Mouse (Mus musculus): Measurements from ENCODE around the gene Zmynd8.

The Zmynd8 gene

GRCm38 (mm10) chr2:165898202-165899194 lies at the start of gene Zmynd8:
Gene Zmynd8, minus strand, starts transcription at chr2:165899016.
- DNase-seq: peak; percentile 31

GRCm38 (mm10) chr2:165948007-165948406 lies 49.2 kb upstream of the Zmynd8 start:
- DNase-seq: no peak

GRCm38 (mm10) chr2:165946046-165946564 lies 47.3 kb upstream of the Zmynd8 start:
- no peak for DNase-seq

- DNase-seq: no peak
Measured at GRCm38 (mm10) chr2:165944576-165945351, 45.9 kb upstream of the Zmynd8 start.

- no peak for DNase-seq
Measured at GRCm38 (mm10) chr2:165943113-165943512, 44.3 kb upstream of the Zmynd8 start.

GRCm38 (mm10) chr2:165936106-165936505 lies 37.3 kb upstream of the Zmynd8 start:
- DNase-seq: peak; percentile 71

GRCm38 (mm10) chr2:165927705-165928104 lies 28.9 kb upstream of the Zmynd8 start:
- DNase-seq: no peak

GRCm38 (mm10) chr2:165926191-165926590 lies 27.4 kb upstream of the Zmynd8 start:
- DNase-seq: no peak

GRCm38 (mm10) chr2:165925144-165925543 lies 26.3 kb upstream of the Zmynd8 start:
- no peak for DNase-seq

- DNase-seq: no peak
Measured at GRCm38 (mm10) chr2:165924695-165925094, 25.9 kb upstream of the Zmynd8 start.

- no peak for DNase-seq
Measured at GRCm38 (mm10) chr2:165923715-165924114, 24.9 kb upstream of the Zmynd8 start.

- DNase-seq: no peak
Measured at GRCm38 (mm10) chr2:165922994-165923393, 24.2 kb upstream of the Zmynd8 start.

GRCm38 (mm10) chr2:165922047-165922728 lies 23.4 kb upstream of the Zmynd8 start:
- peak; percentile 54 for DNase-seq

GRCm38 (mm10) chr2:165914298-165914697 lies 15.5 kb upstream of the Zmynd8 start:
- peak; percentile 95 for DNase-seq

GRCm38 (mm10) chr2:165913073-165913472 lies 14.3 kb upstream of the Zmynd8 start:
- DNase-seq: no peak

- DNase-seq: no peak
Measured at GRCm38 (mm10) chr2:165909731-165910130, 10.9 kb upstream of the Zmynd8 start.

- DNase-seq: no peak
Measured at GRCm38 (mm10) chr2:165907199-165907598, 8.4 kb upstream of the Zmynd8 start.

- peak; percentile 84 for DNase-seq
Measured at GRCm38 (mm10) chr2:165906332-165906945, 7.6 kb upstream of the Zmynd8 start.

GRCm38 (mm10) chr2:165901127-165901384 lies 2.2 kb upstream of the Zmynd8 start:
- peak; percentile 19 for DNase-seq

GRCm38 (mm10) chr2:165900351-165901126 lies 1.7 kb upstream of the Zmynd8 start:
- DNase-seq: peak; percentile 43

- no peak for DNase-seq
Measured at GRCm38 (mm10) chr2:165899923-165900322, 1.1 kb upstream of the Zmynd8 start.

- no peak for DNase-seq
Measured at GRCm38 (mm10) chr2:165899474-165899873, 658 bp upstream of the Zmynd8 start.

Measured in kidney, postnatal 10 days (tissue).